Mouse (Mus musculus): ENCODE data around the gene Sptbn1.

- TF ChIP-seq CTCF (IDR thresholded peaks at IDR 0.05) (no peak), EP300 (IDR thresholded peaks at IDR 0.05) (peak; percentile 41; the same call in 1 of the 2 replicates)
Measured at GRCm38 (mm10) chr11:30134058-30134457, 133.9 kb downstream of the Sptbn1 start.
